Mouse (Mus musculus): ENCODE results near the gene Gm3646.

DNA sequence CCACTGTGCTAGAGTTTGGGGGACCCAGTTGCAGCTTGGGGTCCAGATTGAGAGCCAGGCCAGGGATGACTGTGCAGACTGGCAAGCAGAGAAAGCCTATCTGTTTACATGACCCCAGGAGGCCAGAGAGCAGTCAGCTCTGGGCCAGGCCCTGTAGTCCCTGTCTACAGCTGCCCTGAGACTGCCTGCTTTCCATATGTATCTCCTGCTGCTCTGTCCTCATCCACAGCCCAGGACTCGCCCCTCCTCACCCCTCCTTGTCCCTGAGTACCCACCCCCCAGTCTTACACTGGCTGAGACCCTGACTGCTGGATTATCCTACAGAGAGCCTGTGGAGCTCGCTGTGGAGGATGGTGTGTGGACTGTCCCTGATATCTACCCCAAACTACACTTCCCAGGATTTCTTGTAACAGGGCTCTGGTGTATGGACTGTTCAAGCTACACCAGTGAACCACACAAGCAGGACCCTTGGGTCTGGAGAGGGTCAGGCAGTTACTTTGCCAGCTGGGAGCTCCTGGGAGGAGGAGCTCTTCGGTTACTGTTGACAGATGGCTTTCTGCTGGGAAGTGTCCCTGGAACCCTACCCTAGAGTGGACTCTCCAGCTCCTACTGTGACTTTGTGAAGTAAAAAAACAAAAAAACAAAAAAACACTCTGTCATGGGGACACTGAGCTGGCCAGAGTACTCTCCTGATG lies 32.6 kb downstream of the Gm3646 start:
- TF ChIP-seq CTCF (IDR thresholded peaks at IDR 0.05; ENCODE audit: low read depth, low read length) (no peak), POLR2A (IDR thresholded peaks at IDR 0.05; ENCODE audit: borderline replicate concordance, low read depth, low read length) (no peak)
